Mouse (Mus musculus): ENCODE results near the gene Olr1. TPM values are rescaled to one million over a fixed set of nuclear protein-coding genes. Genes with fewer than 3 reads are reported as not detected.
A peak's percentile ranks its signal among the peaks of the same experiment; 100 is the strongest.

The Olr1 gene
- total and polyA plus RNA-seq, 2 experiments from 2014 or later = 0.09 TPM; not detected in 1

DNA sequence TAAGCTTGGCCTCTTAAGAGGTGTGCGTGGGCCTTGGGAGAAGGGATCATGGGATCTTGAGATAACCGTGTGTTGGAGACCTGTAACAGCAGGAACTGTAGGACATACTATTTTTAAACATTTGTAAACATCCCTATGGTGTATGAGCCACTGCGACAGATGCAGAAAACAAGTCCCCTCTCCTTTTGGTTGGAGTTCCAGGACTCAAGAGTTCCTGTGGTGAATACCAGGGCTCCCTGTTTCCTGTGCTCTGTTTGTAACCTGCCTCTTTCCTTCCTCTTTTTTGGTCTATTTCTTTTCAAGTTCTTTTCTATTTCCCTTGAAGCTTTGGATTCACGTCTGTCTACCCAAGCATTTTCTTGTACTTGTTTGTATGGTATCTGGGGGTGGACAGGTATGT lies 28.8 kb upstream of the Olr1 start:
- no peak for DNase-seq (ENCODE audit: low spot score)
- peaks cover 30% of the 10 kb centered on the region for H3K36me3 ChIP-seq (ENCODE audit: insufficient read depth, low read length)
- peak overlapping the region; percentile 78 for H3K4me2 ChIP-seq (ENCODE audit: low read depth, low read length)
- WGBS = 71% methylated on average over 4 of the region's 4 CpGs
- peaks cover 11% of the 10 kb centered on the region for H3K4me1 ChIP-seq (ENCODE audit: insufficient read depth, low read length)
- no peak for TF ChIP-seq CTCF (IDR thresholded peaks at IDR 0.05; ENCODE audit: low read depth)
- no peaks in the 10 kb centered on the region for H3K9me3 ChIP-seq (ENCODE audit: low read length)
- peak overlapping the region; percentile 89; the same call in 1 of the 2 replicates for H3K9ac ChIP-seq (replicated peaks; ENCODE audit: low read length)
- no peaks in the 10 kb centered on the region for H3K27me3 ChIP-seq (ENCODE audit: insufficient read depth, low read length)
- no peak for ATAC-seq
- peak overlapping the region; percentile 85 for H3K4me3 ChIP-seq (ENCODE audit: low read length)
- no peak overlapping the region for H3K27ac ChIP-seq

DNA sequence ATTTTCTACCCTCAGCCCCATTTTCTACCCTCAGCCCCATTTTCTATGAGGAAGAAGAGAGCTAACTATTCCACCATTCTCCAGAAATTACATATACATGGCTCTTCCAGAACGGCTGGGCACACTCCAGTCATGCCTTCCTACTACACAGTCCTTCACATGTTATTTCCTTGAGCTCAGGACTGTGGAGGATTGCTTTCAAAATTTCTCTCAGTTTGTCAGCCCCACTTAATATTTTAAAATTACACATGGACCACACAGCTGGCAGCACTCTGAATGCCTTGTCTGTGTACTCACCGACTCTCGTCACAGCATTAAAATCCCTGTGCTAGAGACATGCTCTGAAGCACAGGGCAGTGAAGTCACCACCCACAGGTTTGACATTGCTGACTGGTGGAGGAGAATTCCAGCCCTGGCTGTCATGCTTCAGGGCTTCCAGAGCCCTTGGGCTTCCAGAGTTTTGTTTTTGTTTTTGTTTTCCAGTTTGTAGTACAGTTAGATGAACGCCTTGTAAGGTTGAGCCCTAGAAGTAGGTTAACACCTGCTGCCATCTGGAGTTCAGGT lies 27.7 kb upstream of the Olr1 start:
- peak overlapping the region; percentile 85 for H3K4me3 ChIP-seq (ENCODE audit: low read length)
- H3K36me3 ChIP-seq (ENCODE audit: insufficient read depth, low read length) = peaks cover 21% of the 10 kb centered on the region
- H3K9me3 ChIP-seq (ENCODE audit: low read length) = no peaks in the 10 kb centered on the region
- peaks cover 11% of the 10 kb centered on the region for H3K4me1 ChIP-seq (ENCODE audit: insufficient read depth, low read length)
- no peaks in the 10 kb centered on the region for H3K27me3 ChIP-seq (ENCODE audit: insufficient read depth, low read length)
- peak overlapping the region; percentile 93 for H3K27ac ChIP-seq
- peak overlapping the region; percentile 78 for H3K4me2 ChIP-seq (ENCODE audit: low read depth, low read length)
- DNase-seq (ENCODE audit: low spot score) (no peak), ATAC-seq (peak; percentile 18; the same call in 1 of the 2 replicates)
- H3K9ac ChIP-seq (replicated peaks; ENCODE audit: low read length) = peak overlapping the region; percentile 89
- TF ChIP-seq CTCF (IDR thresholded peaks at IDR 0.05; ENCODE audit: low read depth) = no peak
- 24% methylated on average over 4 of the region's 4 CpGs for WGBS

DNA sequence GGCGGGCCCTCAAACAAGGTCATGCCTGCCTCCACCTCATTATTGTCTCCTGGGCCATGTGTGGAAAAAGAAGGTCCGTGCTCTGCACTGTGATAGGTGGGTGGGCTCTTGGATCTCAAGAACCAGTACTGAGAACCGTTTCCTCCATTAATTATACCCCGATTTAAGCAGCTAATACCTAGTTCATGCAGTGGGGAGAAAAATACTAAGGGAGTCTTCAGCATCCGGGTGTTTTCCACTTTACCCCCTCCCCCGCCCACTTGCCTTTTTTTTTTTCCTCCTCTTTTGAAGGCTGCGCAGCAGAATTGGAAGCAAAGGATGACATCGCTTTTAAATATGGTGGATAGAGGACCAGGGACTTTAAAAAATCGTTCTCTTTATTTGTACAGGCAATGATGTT lies 27.1 kb upstream of the Olr1 start:
- peak overlapping the region; percentile 78 for H3K4me2 ChIP-seq (ENCODE audit: low read depth, low read length)
- no peaks in the 10 kb centered on the region for H3K27me3 ChIP-seq (ENCODE audit: insufficient read depth, low read length)
- peak overlapping the region; percentile 85 for H3K4me3 ChIP-seq (ENCODE audit: low read length)
- peak overlapping the region; percentile 89 for H3K9ac ChIP-seq (replicated peaks; ENCODE audit: low read length)
- 6% methylated on average over 9 of the region's 9 CpGs for WGBS
- ATAC-seq (peak; percentile 65), DNase-seq (ENCODE audit: low spot score) (peak; percentile 74)
- peak overlapping the region; percentile 93 for H3K27ac ChIP-seq
- H3K36me3 ChIP-seq (ENCODE audit: insufficient read depth, low read length) = peaks cover 15% of the 10 kb centered on the region
- H3K9me3 ChIP-seq (ENCODE audit: low read length) = no peaks in the 10 kb centered on the region
- no peak for TF ChIP-seq CTCF (IDR thresholded peaks at IDR 0.05; ENCODE audit: low read depth)
- H3K4me1 ChIP-seq (ENCODE audit: insufficient read depth, low read length) = peaks cover 11% of the 10 kb centered on the region

DNA sequence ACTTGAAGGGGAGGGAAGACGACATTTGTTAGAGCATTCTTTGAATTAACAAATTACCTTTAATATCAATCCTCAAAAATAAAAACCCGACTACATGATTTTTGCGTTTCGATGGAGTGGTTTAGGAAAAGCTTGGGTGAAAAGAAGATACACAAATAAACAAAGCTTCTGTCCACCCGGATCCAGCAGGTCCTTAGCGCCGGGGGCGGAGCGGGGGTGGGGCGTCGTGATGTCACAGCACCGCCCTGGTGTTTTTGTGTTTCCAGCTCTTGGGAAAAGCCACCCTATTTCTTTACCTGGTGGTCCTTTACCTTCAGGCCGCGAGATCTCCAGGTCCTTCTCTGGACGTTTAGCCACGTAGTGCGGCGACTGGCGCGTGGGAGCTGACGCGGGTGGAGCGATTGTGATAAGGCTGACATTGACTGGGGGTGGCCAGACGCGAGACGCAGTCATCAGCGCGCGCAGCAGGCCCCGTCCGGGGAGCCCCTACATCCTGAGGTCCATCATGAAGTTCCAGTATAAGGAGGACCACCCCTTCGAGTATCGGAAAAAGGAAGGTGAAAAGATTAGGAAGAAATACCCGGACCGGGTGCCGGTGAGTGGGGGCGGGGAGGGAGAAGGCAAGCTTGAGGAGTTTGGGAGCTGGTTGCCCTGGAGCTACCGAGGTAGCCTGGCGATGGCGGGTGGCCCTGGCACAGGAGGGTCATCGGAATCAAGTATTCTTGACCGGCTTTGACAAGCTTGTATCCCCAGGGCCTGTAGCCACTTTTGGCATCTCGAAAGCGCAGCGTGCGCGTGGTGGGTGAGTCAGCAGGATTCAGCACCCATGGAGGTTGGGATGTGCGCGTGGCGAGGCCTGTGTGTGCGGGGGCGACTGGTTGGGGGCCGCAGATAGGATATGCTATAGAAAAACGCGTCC lies 26.2 kb upstream of the Olr1 start, which contains the start of gene Gabarapl1:
Gabarapl1 (plus strand) TSS at position 219 of the 919 bp plus-strand sequence.
- Histone ChIP-seq H3K4me1 (ENCODE audit: insufficient read depth, low read length) (peaks cover 11% of the 10 kb centered on the region), H3K4me2 (ENCODE audit: low read depth, low read length) (peak within 1 kb of the TSS; percentile 78), H3K9me3 (ENCODE audit: low read length) (no peaks in the 10 kb centered on the region), H3K36me3 (ENCODE audit: insufficient read depth, low read length) (peaks cover 6% of the 10 kb centered on the region; the same call in 1 of the 2 replicates), H3K27ac (peak within 1 kb of the TSS; percentile 93), H3K4me3 (ENCODE audit: low read length) (peak within 1 kb of the TSS; percentile 85), H3K9ac (replicated peaks; ENCODE audit: low read length) (peak within 1 kb of the TSS; percentile 89), H3K27me3 (ENCODE audit: insufficient read depth, low read length) (no peaks in the 10 kb centered on the region)
- ATAC-seq (peak; percentile 86), DNase-seq (ENCODE audit: low spot score) (peak; percentile 88)
- no peak for TF ChIP-seq CTCF (IDR thresholded peaks at IDR 0.05; ENCODE audit: low read depth)
- WGBS = under 1% methylated on average over 55 of the region's 55 CpGs

DNA sequence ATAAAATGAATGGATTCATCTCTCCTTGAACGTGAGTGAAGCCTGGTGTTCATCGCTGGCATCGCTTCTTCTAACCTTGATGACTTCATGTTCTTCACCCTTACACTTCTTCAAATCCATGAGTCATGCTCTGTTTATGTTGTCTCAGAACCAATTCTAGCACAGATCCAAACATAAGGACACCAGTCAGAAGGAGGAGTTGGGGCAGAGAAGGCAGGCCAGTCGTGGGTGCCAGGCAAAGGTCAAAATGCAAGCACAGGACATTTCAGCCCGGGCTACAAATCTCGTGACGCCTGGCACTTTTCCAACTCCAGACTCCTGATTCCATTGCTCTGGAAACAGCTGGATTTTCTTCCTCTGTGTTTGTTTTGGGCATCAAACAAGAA lies 25.6 kb upstream of the Olr1 start:
- WGBS = 25% methylated on average over 7 of the region's 7 CpGs
- Histone ChIP-seq H3K4me2 (ENCODE audit: low read depth, low read length) (peak overlapping the region; percentile 78), H3K9ac (replicated peaks; ENCODE audit: low read length) (peak overlapping the region; percentile 89), H3K4me1 (ENCODE audit: insufficient read depth, low read length) (peaks cover 11% of the 10 kb centered on the region), H3K4me3 (ENCODE audit: low read length) (peak overlapping the region; percentile 85), H3K27ac (peak overlapping the region; percentile 93), H3K27me3 (ENCODE audit: insufficient read depth, low read length) (no peaks in the 10 kb centered on the region), H3K9me3 (ENCODE audit: low read length) (no peaks in the 10 kb centered on the region), H3K36me3 (ENCODE audit: insufficient read depth, low read length) (no peaks in the 10 kb centered on the region)
- ATAC-seq = peak; percentile 60
- TF ChIP-seq CTCF (IDR thresholded peaks at IDR 0.05; ENCODE audit: low read depth) = peak; percentile 45
- DNase-seq (ENCODE audit: low spot score) = peak; percentile 80

DNA sequence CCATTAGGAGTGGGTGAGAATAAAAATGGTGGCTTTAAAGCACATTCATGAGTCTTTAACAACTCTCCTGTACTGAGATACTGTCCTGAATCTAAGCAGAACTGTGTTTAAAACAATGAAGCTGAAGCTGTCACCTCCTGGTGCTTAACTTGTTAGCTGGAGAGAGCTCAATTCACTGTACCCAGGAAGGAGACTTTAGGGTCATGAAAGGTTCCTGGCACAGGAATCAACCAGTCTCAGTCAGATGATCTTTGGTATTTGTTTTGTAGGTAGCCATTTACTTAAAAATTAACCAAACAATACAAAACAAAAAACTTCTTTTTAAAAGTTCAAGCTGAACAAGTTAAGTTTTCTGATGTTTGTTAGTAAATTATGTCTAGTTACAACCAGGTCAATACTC lies 23.3 kb upstream of the Olr1 start:
- Histone ChIP-seq H3K9ac (replicated peaks; ENCODE audit: low read length) (no peak overlapping the region), H3K4me1 (ENCODE audit: insufficient read depth, low read length) (peaks cover 4% of the 10 kb centered on the region), H3K27ac (no peak overlapping the region), H3K27me3 (ENCODE audit: insufficient read depth, low read length) (no peaks in the 10 kb centered on the region), H3K9me3 (ENCODE audit: low read length) (no peaks in the 10 kb centered on the region), H3K4me3 (ENCODE audit: low read length) (no peak overlapping the region), H3K4me2 (ENCODE audit: low read depth, low read length) (no peak overlapping the region), H3K36me3 (ENCODE audit: insufficient read depth, low read length) (no peaks in the 10 kb centered on the region)
- no peak for TF ChIP-seq CTCF (IDR thresholded peaks at IDR 0.05; ENCODE audit: low read depth)
- DNase-seq (ENCODE audit: low spot score) (no peak), ATAC-seq (no peak)
